Mouse (Mus musculus) stomach, postnatal 0 days (tissue): ENCODE results near the gene Cmah. TPM values are rescaled to one million over a fixed set of nuclear protein-coding genes. Genes with fewer than 3 reads are reported as not detected.

Source experiments
- ATAC-seq: fragments of 200-750 bp; cut with Nextera tagmentation; 2 replicates; pipeline ENCODE4 v1.8.0; 2017; ENCODE audit not compliant: low FRiP score, low TSS enrichment
- DNase-seq: peaks from one replicate; pipeline ENCODE4 v3.0.0-alpha.2; 2016; ENCODE audit warnings: low spot score
- H3K27ac ChIP-seq: fragments of 300-500 bp; sonication (generic); replicated peaks from 2 replicates; pipeline ENCODE4 v1.5.1; 2014; ENCODE audit warnings: mild to moderate bottlenecking, control low read depth
- H3K27me3 ChIP-seq: fragments of 300-500 bp; sonication (generic); 2 replicates; pipeline ENCODE4 v1.6.1; 2014; ENCODE audit warnings: low read length; ENCODE audit not compliant: control insufficient read depth, insufficient read depth
- H3K36me3 ChIP-seq: fragments of 300-500 bp; sonication (generic); 2 replicates; pipeline ENCODE4 v1.6.1; 2014; ENCODE audit warnings: low read length, mixed read lengths; ENCODE audit not compliant: control insufficient read depth, insufficient read depth
- H3K4me1 ChIP-seq: fragments of 300-500 bp; sonication (generic); replicated peaks from 2 replicates; pipeline ENCODE4 v1.6.1; 2014; ENCODE audit warnings: antibody characterized with exemption; ENCODE audit not compliant: control insufficient read depth, insufficient read depth
- H3K4me2 ChIP-seq: fragments of 300-500 bp; sonication (generic); replicated peaks from 2 replicates; pipeline ENCODE4 v1.6.1; 2014; ENCODE audit warnings: low read depth, mild to moderate bottlenecking, control low read depth, moderate library complexity
- H3K4me3 ChIP-seq: fragments of 300-500 bp; sonication (generic); 2 replicates; pipeline ENCODE4 v1.5.1; 2014; ENCODE audit warnings: low read depth, low read length, control low read depth
- H3K9ac ChIP-seq: fragments of 300-500 bp; sonication (generic); 2 replicates; pipeline ENCODE4 v1.6.1; 2014; ENCODE audit warnings: mild to moderate bottlenecking, low read length, control low read depth, mixed read lengths
- H3K9me3 ChIP-seq: fragments of 300-500 bp; sonication (generic); 2 replicates; pipeline ENCODE4 v1.6.1; 2016; ENCODE audit warnings: low read length; ENCODE audit not compliant: control insufficient read depth
- CTCF ChIP-seq: IDR thresholded peaks from 2 replicates; pipeline ENCODE4 v1.5.1; 2016; ENCODE audit warnings: antibody characterized with exemption, low read depth, mild to moderate bottlenecking, moderate library complexity
- EP300 ChIP-seq: optimal IDR thresholded peaks from 2 replicates; pipeline ENCODE3; 2016; ENCODE audit warnings: antibody characterized with exemption
- WGBS: fragments of 180-500 bp; shearing (Covaris S2); extraction: QIAGEN DNeasy Blood & Tissue Kit; methylation state at CpG from one replicate; pipeline ENCODE4 v1.1.7; 2014; 5-methylcytosine and 5-hydroxymethylcytosine counted together
- polyA plus RNA-seq: library from polyadenylated mRNA; unstranded; fragments of >200 nt; fragmentation: Nextera tagmentation; extraction: Ambion mirVana; gene quantifications from 2 replicates; pipeline ENCODE4 v1.2.1, GENCODE M21; 2015

The Cmah gene
- polyA plus RNA-seq, 1 experiment from 2014 or later, result 1.3 TPM

GRCm38 (mm10) chr13:24513717-24514116, 186.5 kb downstream of the Cmah start:
- H3K9ac ChIP-seq, result no peak overlapping the region
- 84% methylated on average over 3 of the region's 3 CpGs for WGBS
- H3K27ac ChIP-seq, result no peak overlapping the region
- ATAC-seq (no peak), DNase-seq (no peak)
- no peaks in the 10 kb centered on the region for H3K9me3 ChIP-seq
- no peak for TF ChIP-seq CTCF
- TF ChIP-seq EP300, result no peak
- H3K4me3 ChIP-seq, result no peak overlapping the region
- H3K4me2 ChIP-seq, result no peak overlapping the region
- no peaks in the 10 kb centered on the region for H3K4me1 ChIP-seq
- H3K27me3 ChIP-seq, result no peaks in the 10 kb centered on the region
- no peaks in the 10 kb centered on the region for H3K36me3 ChIP-seq

GRCm38 (mm10) chr13:24515101-24515675, 188.0 kb downstream of the Cmah start:
- Histone ChIP-seq H3K9me3 (no peaks in the 10 kb centered on the region), H3K4me3 (no peak overlapping the region), H3K9ac (no peak overlapping the region), H3K36me3 (no peaks in the 10 kb centered on the region), H3K4me2 (no peak overlapping the region), H3K27me3 (no peaks in the 10 kb centered on the region), H3K27ac (no peak overlapping the region), H3K4me1 (no peaks in the 10 kb centered on the region)
- 42% methylated on average over 6 of the region's 6 CpGs for WGBS
- DNase-seq (peak; percentile 52), ATAC-seq (no peak)
- no peak for TF ChIP-seq CTCF
- TF ChIP-seq EP300, result no peak

- Histone ChIP-seq H3K4me1 (peaks cover 8% of the 10 kb centered on the region; the same call in 1 of the 2 replicates), H3K4me3 (no peak overlapping the region), H3K4me2 (no peak overlapping the region), H3K27me3 (no peaks in the 10 kb centered on the region), H3K36me3 (no peaks in the 10 kb centered on the region), H3K9me3 (no peaks in the 10 kb centered on the region), H3K27ac (no peak overlapping the region), H3K9ac (no peak overlapping the region)
- DNase-seq (no peak), ATAC-seq (no peak)
- TF ChIP-seq EP300, result no peak
- no peak for TF ChIP-seq CTCF
- 60% methylated on average over 2 of the region's 2 CpGs for WGBS
Measured at GRCm38 (mm10) chr13:24517757-24518156, 190.6 kb downstream of the Cmah start.

- WGBS, result 44% methylated on average over 6 of the region's 6 CpGs
- no peaks in the 10 kb centered on the region for H3K9me3 ChIP-seq
Measured at GRCm38 (mm10) chr13:24518887-24519286, 191.7 kb downstream of the Cmah start.

GRCm38 (mm10) chr13:24519976-24520647, 192.9 kb downstream of the Cmah start:
- H3K27ac ChIP-seq, result no peak overlapping the region
- no peak for TF ChIP-seq EP300
- no peak for TF ChIP-seq CTCF
- H3K9ac ChIP-seq, result no peak overlapping the region
- DNase-seq, result no peak
- H3K9me3 ChIP-seq, result no peaks in the 10 kb centered on the region
- no peak overlapping the region for H3K4me2 ChIP-seq
- no peaks in the 10 kb centered on the region for H3K36me3 ChIP-seq
- peaks cover 8% of the 10 kb centered on the region; the same call in 1 of the 2 replicates for H3K4me1 ChIP-seq
- H3K4me3 ChIP-seq, result no peak overlapping the region
- H3K27me3 ChIP-seq, result no peaks in the 10 kb centered on the region
- WGBS, result 57% methylated on average over 14 of the region's 14 CpGs
- ATAC-seq, result no peak

More at GRCm38 (mm10) chr13:24518887-24519286, 191.7 kb downstream of the Cmah start:
- TF ChIP-seq CTCF (peak; percentile 75), EP300 (no peak)
- Histone ChIP-seq H3K4me3 (no peak overlapping the region), H3K27me3 (no peaks in the 10 kb centered on the region), H3K36me3 (no peaks in the 10 kb centered on the region), H3K4me1 (peaks cover 8% of the 10 kb centered on the region; the same call in 1 of the 2 replicates), H3K4me2 (no peak overlapping the region), H3K9ac (no peak overlapping the region), H3K27ac (no peak overlapping the region)
- ATAC-seq (no peak), DNase-seq (peak; percentile 63)

GRCm38 (mm10) chr13:24520796-24521195, 193.6 kb downstream of the Cmah start:
- DNase-seq, result no peak
- no peak overlapping the region for H3K4me3 ChIP-seq
- no peak overlapping the region for H3K4me2 ChIP-seq
- peaks cover 8% of the 10 kb centered on the region; the same call in 1 of the 2 replicates for H3K4me1 ChIP-seq
- H3K27me3 ChIP-seq, result no peaks in the 10 kb centered on the region
- TF ChIP-seq CTCF (no peak), EP300 (no peak)
- no peak for ATAC-seq
- WGBS, result 88% methylated on average over 10 of the region's 10 CpGs
- H3K9ac ChIP-seq, result no peak overlapping the region
- no peak overlapping the region for H3K27ac ChIP-seq
- H3K9me3 ChIP-seq, result no peaks in the 10 kb centered on the region
- no peaks in the 10 kb centered on the region for H3K36me3 ChIP-seq
